Mouse (Mus musculus) hindbrain, postnatal 0 days (tissue): Measurements from ENCODE around the gene Smyd5. TPM values are rescaled to one million over a fixed set of nuclear protein-coding genes. Genes with fewer than 3 reads are reported as not detected.

Experiments
- ATAC-seq: fragments of 200-750 bp; cut with Nextera tagmentation; 2 replicates; pipeline ENCODE4 v1.8.0; 2017; ENCODE audit warnings: mild to moderate bottlenecking, moderate TSS enrichment, moderate library complexity
- DNase-seq: peaks from one replicate; pipeline ENCODE4 v3.0.0-alpha.2; 2015; ENCODE audit warnings: low spot score
- H3K27ac ChIP-seq: fragments of 300-500 bp; sonication (generic); 2 replicates; pipeline ENCODE4 v1.5.1; 2014; ENCODE audit warnings: mild to moderate bottlenecking
- H3K27me3 ChIP-seq: fragments of 300-500 bp; sonication (generic); 2 replicates; pipeline ENCODE4 v1.6.1; 2014; ENCODE audit warnings: low read length, mixed read lengths; ENCODE audit not compliant: insufficient read depth
- H3K36me3 ChIP-seq: fragments of 300-500 bp; sonication (generic); 2 replicates; pipeline ENCODE4 v1.6.1; 2014; ENCODE audit warnings: low read length, mixed read lengths; ENCODE audit not compliant: insufficient read depth
- H3K4me1 ChIP-seq: fragments of 300-500 bp; sonication (generic); 2 replicates; pipeline ENCODE4 v1.6.1; 2014; ENCODE audit warnings: antibody characterized with exemption, low read length, mixed read lengths; ENCODE audit not compliant: insufficient read depth
- H3K4me2 ChIP-seq: fragments of 300-500 bp; sonication (generic); 2 replicates; pipeline ENCODE4 v1.6.1; 2014; ENCODE audit warnings: low read depth, mild to moderate bottlenecking, low read length, moderate library complexity, mixed read lengths
- H3K4me3 ChIP-seq: fragments of 300-500 bp; sonication (generic); 2 replicates; pipeline ENCODE4 v1.5.1; 2014; ENCODE audit warnings: low read length
- H3K9ac ChIP-seq: fragments of 300-500 bp; sonication (generic); replicated peaks from 2 replicates; pipeline ENCODE4 v1.6.1; 2014; ENCODE audit warnings: mild to moderate bottlenecking, low read length, moderate library complexity, mixed read lengths
- H3K9me3 ChIP-seq: fragments of 300-500 bp; sonication (generic); 2 replicates; pipeline ENCODE4 v1.6.1; 2016; ENCODE audit warnings: low read length, mixed read lengths
- CTCF ChIP-seq: IDR thresholded peaks from 2 replicates; pipeline ENCODE4 v1.5.1; 2016; ENCODE audit warnings: antibody characterized with exemption, control low read depth, low read depth
- WGBS: fragments of 180-500 bp; shearing (Covaris S2); extraction: QIAGEN DNeasy Blood & Tissue Kit; methylation state at CpG from one replicate; pipeline ENCODE4 v1.1.7; 2014; 5-methylcytosine and 5-hydroxymethylcytosine counted together
- polyA plus RNA-seq: library from polyadenylated mRNA; unstranded; fragments of >200 nt; fragmentation: Nextera tagmentation; extraction: Ambion mirVana; gene quantifications from 2 replicates; pipeline ENCODE4 v1.2.1, GENCODE M21; 2015
- total RNA-seq: library from RNA; depleted of rRNA; stranded (reverse); fragments of >200 nt; gene quantifications from 2 replicates; pipeline ENCODE4 v1.2.3, GENCODE M21; 2014; rRNA removed

The Smyd5 gene
- total and polyA plus RNA-seq, 2 experiments from 2014 or later = 57.2 to 69.1 TPM

GRCm38 (mm10) chr6:85485738-85486137 lies 53.9 kb downstream of the Smyd5 start:
- H3K36me3 ChIP-seq = no peaks in the 10 kb centered on the region
- no peak for DNase-seq
- no peak overlapping the region for H3K27ac ChIP-seq
- no peak overlapping the region for H3K4me2 ChIP-seq
- H3K4me1 ChIP-seq = peaks cover 3% of the 10 kb centered on the region; the same call in 1 of the 2 replicates
- 0 out of 2 replicates have a peak, but pooled peaks cover 3% of the 10 kb centered on the region for H3K27me3 ChIP-seq
- WGBS = 41% methylated on average over 2 of the region's 2 CpGs
- H3K4me3 ChIP-seq = no peak overlapping the region
- no peak for TF ChIP-seq CTCF
- no peak overlapping the region for H3K9ac ChIP-seq
- ATAC-seq = no peak
- no peaks in the 10 kb centered on the region for H3K9me3 ChIP-seq

- no peak for TF ChIP-seq CTCF
- DNase-seq (no peak), ATAC-seq (no peak)
- Histone ChIP-seq H3K4me3 (no peak overlapping the region), H3K27me3 (0 out of 2 replicates have a peak, but pooled peaks cover 3% of the 10 kb centered on the region), H3K4me2 (no peak overlapping the region), H3K4me1 (peaks cover 3% of the 10 kb centered on the region; the same call in 1 of the 2 replicates), H3K36me3 (no peaks in the 10 kb centered on the region), H3K9me3 (no peaks in the 10 kb centered on the region), H3K9ac (no peak overlapping the region), H3K27ac (no peak overlapping the region)
- 25% methylated on average over 4 of the region's 4 CpGs for WGBS
These were observed 56.7 kb downstream of the Smyd5 start for GRCm38 (mm10) chr6:85488510-85488909.

- WGBS = 85% methylated on average over 3 of the region's 3 CpGs
- no peak overlapping the region for H3K9ac ChIP-seq
- TF ChIP-seq CTCF = no peak
These were observed 57.9 kb downstream of the Smyd5 start for GRCm38 (mm10) chr6:85489717-85490116.

GRCm38 (mm10) chr6:85490252-85490651 lies 58.5 kb downstream of the Smyd5 start:
- ATAC-seq (no peak), DNase-seq (no peak)
- H3K4me3 ChIP-seq = no peak overlapping the region
- no peaks in the 10 kb centered on the region for H3K27me3 ChIP-seq
- WGBS = 81% methylated on average over 4 of the region's 4 CpGs
- H3K4me1 ChIP-seq = peaks cover 3% of the 10 kb centered on the region; the same call in 1 of the 2 replicates
- no peak overlapping the region for H3K4me2 ChIP-seq
- TF ChIP-seq CTCF = no peak
- H3K36me3 ChIP-seq = no peaks in the 10 kb centered on the region
- H3K9me3 ChIP-seq = no peaks in the 10 kb centered on the region
- no peak overlapping the region for H3K27ac ChIP-seq
- no peak overlapping the region for H3K9ac ChIP-seq

More at GRCm38 (mm10) chr6:85489717-85490116, 57.9 kb downstream of the Smyd5 start:
- no peaks in the 10 kb centered on the region for H3K9me3 ChIP-seq
- no peak for ATAC-seq
- H3K27ac ChIP-seq = no peak overlapping the region
- no peaks in the 10 kb centered on the region for H3K27me3 ChIP-seq
- H3K4me2 ChIP-seq = no peak overlapping the region
- H3K4me1 ChIP-seq = peaks cover 3% of the 10 kb centered on the region; the same call in 1 of the 2 replicates
- no peak for DNase-seq
- no peak overlapping the region for H3K4me3 ChIP-seq
- H3K36me3 ChIP-seq = no peaks in the 10 kb centered on the region

- TF ChIP-seq CTCF = no peak
- Histone ChIP-seq H3K9ac (no peak overlapping the region), H3K4me2 (no peak overlapping the region), H3K36me3 (no peaks in the 10 kb centered on the region), H3K27me3 (no peaks in the 10 kb centered on the region), H3K27ac (no peak overlapping the region), H3K4me1 (no peaks in the 10 kb centered on the region), H3K9me3 (no peaks in the 10 kb centered on the region), H3K4me3 (no peak overlapping the region)
- 96% methylated on average over 3 of the region's 3 CpGs for WGBS
- no peak for ATAC-seq
- DNase-seq = no peak
These were observed 59.8 kb downstream of the Smyd5 start for GRCm38 (mm10) chr6:85491606-85492005.

Other genes with a start within 250 kb of the Smyd5 start
- 0.52 and 0.61 TPM in 2 replicates for gene Emx1, start 244.6 kb upstream of the Smyd5 start, total RNA-seq
- 0.11 TPM in 1 of 2 replicates, not detected in the other for gene Emx1, start 244.6 kb upstream of the Smyd5 start, polyA plus RNA-seq
- gene Sfxn5, start 98.6 kb upstream of the Smyd5 start, total RNA-seq = 144 and 151 TPM in 2 replicates
- gene Sfxn5, start 98.6 kb upstream of the Smyd5 start, polyA plus RNA-seq = 108 and 115 TPM in 2 replicates
- 62.6 and 66.5 TPM in 2 replicates for gene Rab11fip5, start 57.4 kb upstream of the Smyd5 start, total RNA-seq
- 23.4 and 26.7 TPM in 2 replicates for gene Rab11fip5, start 57.4 kb upstream of the Smyd5 start, polyA plus RNA-seq
- gene Noto, start 8.1 kb upstream of the Smyd5 start, total RNA-seq = not detected in 2 replicates
- not detected in 2 replicates for gene Noto, start 8.1 kb upstream of the Smyd5 start, polyA plus RNA-seq
- gene Cct7, start 19.5 kb downstream of the Smyd5 start, total RNA-seq = 169 and 174 TPM in 2 replicates
- gene Cct7, start 19.5 kb downstream of the Smyd5 start, polyA plus RNA-seq = 463 and 487 TPM in 2 replicates
- gene Pradc1, start 20.0 kb downstream of the Smyd5 start, total RNA-seq = 21.1 and 24.7 TPM in 2 replicates
- gene Pradc1, start 20.0 kb downstream of the Smyd5 start, polyA plus RNA-seq = 31.5 and 35.2 TPM in 2 replicates
- gene Fbxo41, start 71.0 kb downstream of the Smyd5 start, total RNA-seq = 60.1 and 62.4 TPM in 2 replicates
- 10.5 TPM in 2 replicates for gene Fbxo41, start 71.0 kb downstream of the Smyd5 start, polyA plus RNA-seq
- gene Egr4, start 81.6 kb downstream of the Smyd5 start, total RNA-seq = 0.37 TPM in 1 of 2 replicates, not detected in the other
- 0.10 and 0.30 TPM in 2 replicates for gene Egr4, start 81.6 kb downstream of the Smyd5 start, polyA plus RNA-seq
- gene Alms1, start 155.5 kb downstream of the Smyd5 start, total RNA-seq = 12.8 and 15.5 TPM in 2 replicates
- gene Alms1, start 155.5 kb downstream of the Smyd5 start, polyA plus RNA-seq = 2.5 and 3.0 TPM in 2 replicates